Mouse (Mus musculus): Measurements from ENCODE around the gene Gfy. TPM values are rescaled to one million over a fixed set of nuclear protein-coding genes. Genes with fewer than 3 reads are reported as not detected.

Gene Gfy
- polyA plus RNA-seq, 1 experiment from 2014 or later = not detected

DNA sequence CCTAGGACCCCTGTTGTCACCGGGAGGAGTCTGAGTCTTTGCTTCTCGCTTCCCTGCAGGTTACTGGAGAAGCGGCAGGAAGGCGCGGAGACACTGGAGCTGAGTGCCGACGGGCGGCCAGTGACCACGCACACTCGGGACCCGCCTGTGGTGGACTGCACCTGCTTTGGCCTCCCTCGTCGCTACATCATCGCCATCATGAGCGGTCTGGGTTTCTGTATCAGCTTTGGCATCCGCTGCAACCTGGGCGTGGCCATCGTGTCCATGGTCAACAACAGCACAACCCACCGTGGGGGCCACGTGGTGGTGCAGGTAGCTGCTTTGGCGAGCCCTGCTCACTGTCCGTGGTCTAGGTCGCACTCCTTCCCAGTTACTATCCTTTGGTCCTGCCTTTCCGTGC, 10.7 kb downstream of the Gfy start:
- Histone ChIP-seq H3K9ac (no peak overlapping the region), H3K27ac (ENCODE audit: low read depth) (no peak overlapping the region), H3K4me1 (ENCODE audit: insufficient read depth) (no peaks in the 10 kb centered on the region), H3K27me3 (ENCODE audit: insufficient read depth, low read length) (peaks cover 67% of the 10 kb centered on the region), H3K4me3 (ENCODE audit: low read depth, low read length) (no peak overlapping the region), H3K36me3 (ENCODE audit: insufficient read depth) (no peaks in the 10 kb centered on the region), H3K9me3 (ENCODE audit: low read depth, low read length) (peaks cover 17% of the 10 kb centered on the region), H3K4me2 (no peak overlapping the region)
- TF ChIP-seq CTCF (IDR thresholded peaks at IDR 0.05; ENCODE audit: low read depth) = no peak
- DNase-seq (no peak), ATAC-seq (ENCODE audit: insufficient read depth) (no peak)
- WGBS = 6% methylated on average over 24 of the region's 24 CpGs

DNA sequence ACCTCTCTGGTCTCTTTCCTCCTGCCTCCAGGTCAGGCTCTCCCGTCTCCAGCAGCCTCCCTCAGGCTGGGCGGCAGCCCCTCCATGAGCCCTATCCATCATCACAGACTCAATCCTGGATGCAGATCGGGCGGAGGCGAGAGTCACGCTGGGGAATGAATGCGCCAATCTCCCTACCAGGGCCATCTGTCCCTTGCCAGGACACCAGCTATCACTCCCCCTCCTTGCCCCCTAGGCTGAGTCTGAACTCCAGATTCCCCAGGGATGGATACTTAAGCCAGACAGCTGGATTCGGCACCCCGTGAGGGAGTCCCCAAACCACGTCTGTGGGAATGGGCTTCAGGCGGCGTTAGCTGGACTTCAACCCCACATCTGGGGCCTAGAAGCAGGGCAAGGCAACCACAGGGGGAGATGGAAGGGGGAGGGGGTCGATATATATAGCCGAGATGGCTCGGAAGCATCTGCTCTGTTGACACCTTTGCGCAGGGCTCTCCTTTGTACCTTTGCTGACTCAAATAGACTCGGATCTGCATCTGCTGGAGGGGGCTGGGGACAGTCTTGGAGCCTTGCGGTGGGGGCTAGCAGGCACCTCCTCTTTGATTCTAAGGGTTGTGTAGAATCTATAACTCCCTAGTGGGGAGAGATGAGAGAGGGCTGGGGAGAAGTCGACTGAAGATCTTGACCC, 11.5 kb downstream of the Gfy start:
- ATAC-seq (ENCODE audit: insufficient read depth) (no peak), DNase-seq (no peak)
- peaks cover 74% of the 10 kb centered on the region for H3K27me3 ChIP-seq (ENCODE audit: insufficient read depth, low read length)
- TF ChIP-seq CTCF (IDR thresholded peaks at IDR 0.05; ENCODE audit: low read depth) = no peak
- no peaks in the 10 kb centered on the region for H3K36me3 ChIP-seq (ENCODE audit: insufficient read depth)
- no peak overlapping the region for H3K27ac ChIP-seq (ENCODE audit: low read depth)
- 3% methylated on average over 19 of the region's 19 CpGs for WGBS
- peaks cover 17% of the 10 kb centered on the region for H3K9me3 ChIP-seq (ENCODE audit: low read depth, low read length)
- no peak overlapping the region for H3K4me2 ChIP-seq
- no peak overlapping the region for H3K9ac ChIP-seq
- H3K4me1 ChIP-seq (ENCODE audit: insufficient read depth) = no peaks in the 10 kb centered on the region
- no peak overlapping the region for H3K4me3 ChIP-seq (ENCODE audit: low read depth, low read length)

DNA sequence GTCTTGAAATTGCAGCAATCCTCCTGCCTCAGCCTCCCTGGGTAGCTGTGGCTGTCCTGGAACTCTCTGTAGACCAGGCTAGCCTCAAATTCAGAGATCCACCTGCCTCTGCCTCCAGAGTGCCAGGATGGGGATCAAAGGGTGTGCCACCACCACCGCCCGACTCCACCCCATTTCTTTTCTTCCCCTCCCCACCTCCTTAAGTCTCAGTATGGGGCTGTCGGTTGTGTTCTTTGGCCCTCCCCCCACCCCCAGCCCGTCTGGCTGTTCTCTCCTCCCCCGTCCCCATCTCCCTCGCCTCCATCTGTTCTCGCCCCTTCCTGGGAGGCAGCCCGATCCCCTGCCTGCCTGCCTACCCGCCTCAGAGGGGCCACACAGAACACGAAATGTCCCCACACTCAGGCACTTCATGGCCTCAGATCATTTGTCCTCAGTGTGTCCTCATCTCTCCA, 12.4 kb downstream of the Gfy start:
- Histone ChIP-seq H3K27ac (ENCODE audit: low read depth) (no peak overlapping the region), H3K9me3 (ENCODE audit: low read depth, low read length) (peaks cover 17% of the 10 kb centered on the region), H3K4me1 (ENCODE audit: insufficient read depth) (peaks cover 4% of the 10 kb centered on the region; the same call in 1 of the 2 replicates), H3K36me3 (ENCODE audit: insufficient read depth) (no peaks in the 10 kb centered on the region), H3K9ac (no peak overlapping the region), H3K27me3 (ENCODE audit: insufficient read depth, low read length) (peaks cover 80% of the 10 kb centered on the region), H3K4me3 (ENCODE audit: low read depth, low read length) (no peak overlapping the region), H3K4me2 (no peak overlapping the region)
- ATAC-seq (ENCODE audit: insufficient read depth) (no peak), DNase-seq (no peak)
- WGBS = 15% methylated on average over 9 of the region's 10 CpGs
- TF ChIP-seq CTCF (IDR thresholded peaks at IDR 0.05; ENCODE audit: low read depth) = no peak

DNA sequence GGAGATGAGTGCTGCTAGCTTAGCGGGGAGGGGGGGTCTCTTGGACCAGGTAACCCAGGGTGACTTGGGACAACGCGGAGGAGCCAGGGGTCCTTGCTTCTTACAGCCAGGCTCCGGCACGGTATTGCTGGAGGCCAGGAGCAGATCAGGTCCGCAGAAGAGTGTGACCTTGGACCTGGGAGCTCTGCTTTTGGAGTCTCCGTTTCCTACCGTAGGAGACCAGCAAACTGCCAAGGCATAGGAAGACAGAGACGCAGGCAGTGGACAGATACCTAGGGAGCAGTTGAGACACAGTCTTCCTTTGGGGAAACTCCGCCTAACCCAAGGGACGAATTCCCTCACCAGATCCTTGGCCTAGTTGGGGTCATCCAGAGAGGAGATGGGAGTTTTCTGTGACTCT, 13.7 kb downstream of the Gfy start:
- WGBS = 43% methylated on average over 11 of the region's 11 CpGs
- H3K36me3 ChIP-seq (ENCODE audit: insufficient read depth) = no peaks in the 10 kb centered on the region
- H3K4me1 ChIP-seq (ENCODE audit: insufficient read depth) = peaks cover 4% of the 10 kb centered on the region; the same call in 1 of the 2 replicates
- ATAC-seq (ENCODE audit: insufficient read depth) (no peak), DNase-seq (no peak)
- peaks cover 80% of the 10 kb centered on the region for H3K27me3 ChIP-seq (ENCODE audit: insufficient read depth, low read length)
- no peak overlapping the region for H3K4me3 ChIP-seq (ENCODE audit: low read depth, low read length)
- no peak for TF ChIP-seq CTCF (IDR thresholded peaks at IDR 0.05; ENCODE audit: low read depth)
- no peak overlapping the region for H3K27ac ChIP-seq (ENCODE audit: low read depth)
- no peak overlapping the region for H3K9ac ChIP-seq
- peaks cover 17% of the 10 kb centered on the region for H3K9me3 ChIP-seq (ENCODE audit: low read depth, low read length)
- no peak overlapping the region for H3K4me2 ChIP-seq

DNA sequence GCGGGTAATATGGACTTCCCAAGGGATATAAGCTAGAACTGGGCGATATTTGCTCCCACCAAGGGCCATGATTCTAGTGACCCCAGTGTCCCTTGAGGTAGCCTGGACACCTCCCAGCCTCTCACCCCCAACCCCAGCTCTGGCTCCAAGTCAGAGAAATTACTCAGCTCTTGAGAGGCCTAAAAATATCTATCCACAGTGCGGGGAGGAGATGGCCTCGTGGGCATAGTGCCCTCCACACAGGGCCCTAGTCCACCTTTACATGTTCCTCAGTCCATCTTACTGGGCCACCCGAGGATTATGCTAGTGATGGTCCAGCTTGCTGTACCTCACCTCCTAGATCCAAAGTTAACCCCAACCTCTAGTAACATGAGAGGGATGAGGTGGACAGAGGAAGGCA, 14.5 kb downstream of the Gfy start:
- peaks cover 7% of the 10 kb centered on the region; the same call in 1 of the 2 replicates for H3K36me3 ChIP-seq (ENCODE audit: insufficient read depth)
- H3K4me1 ChIP-seq (ENCODE audit: insufficient read depth) = peaks cover 4% of the 10 kb centered on the region; the same call in 1 of the 2 replicates
- DNase-seq = no peak
- peaks cover 75% of the 10 kb centered on the region for H3K27me3 ChIP-seq (ENCODE audit: insufficient read depth, low read length)
- H3K4me3 ChIP-seq (ENCODE audit: low read depth, low read length) = no peak overlapping the region
- H3K9me3 ChIP-seq (ENCODE audit: low read depth, low read length) = peaks cover 11% of the 10 kb centered on the region
- H3K27ac ChIP-seq (ENCODE audit: low read depth) = no peak overlapping the region
- TF ChIP-seq CTCF (IDR thresholded peaks at IDR 0.05; ENCODE audit: low read depth) = no peak
- no peak for ATAC-seq (ENCODE audit: insufficient read depth)
- H3K4me2 ChIP-seq = no peak overlapping the region
- no peak overlapping the region for H3K9ac ChIP-seq
- 60% methylated on average over 5 of the region's 5 CpGs for WGBS

DNA sequence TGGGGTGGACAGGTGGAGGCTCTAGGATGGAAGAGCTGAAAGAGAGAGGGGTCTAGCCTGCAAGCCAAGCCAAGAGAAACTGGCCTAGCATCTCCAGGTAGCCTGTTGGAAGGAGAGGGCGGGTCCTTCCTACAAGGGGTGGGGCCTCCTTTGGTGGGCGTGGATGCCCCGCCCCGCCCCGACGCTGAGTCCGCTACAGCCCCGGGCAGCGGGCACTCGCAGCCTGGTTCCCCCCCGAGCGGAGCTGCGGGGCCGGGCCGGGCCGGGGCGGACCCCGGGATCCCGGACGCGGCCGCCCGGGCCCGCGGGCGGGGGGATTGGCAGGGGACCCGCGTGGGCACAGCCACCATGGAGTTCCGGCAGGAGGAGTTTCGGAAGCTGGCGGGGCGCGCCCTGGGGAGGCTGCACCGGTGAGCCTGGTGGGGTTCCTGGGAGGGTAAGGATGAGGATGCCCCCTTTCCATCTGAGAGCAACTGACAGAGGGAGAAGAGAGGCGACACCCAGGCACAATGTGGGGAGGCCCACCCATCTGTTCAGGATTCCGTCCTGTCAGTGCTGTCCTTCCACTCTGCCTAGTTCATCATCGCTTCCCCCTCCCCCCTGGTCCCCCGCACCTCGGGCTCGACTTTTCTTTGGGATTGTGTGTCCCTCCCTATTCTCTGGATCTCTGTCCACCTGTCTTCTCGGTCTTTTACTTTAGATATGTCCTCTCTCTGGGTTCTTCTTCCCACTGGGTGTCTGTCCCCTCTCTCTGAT, 15.5 kb downstream of the Gfy start, which contains the start of gene Slc17a7:
Gene Slc17a7, plus strand, starts transcription at position 215 of the 756 bp plus-strand sequence.
- H3K4me2 ChIP-seq = peak within 1 kb of the TSS; percentile 72
- peaks cover 66% of the 10 kb centered on the region for H3K27me3 ChIP-seq (ENCODE audit: insufficient read depth, low read length)
- DNase-seq (peak; percentile 60), ATAC-seq (ENCODE audit: insufficient read depth) (no peak)
- no peak for TF ChIP-seq CTCF (IDR thresholded peaks at IDR 0.05; ENCODE audit: low read depth)
- 1% methylated on average over 39 of the region's 41 CpGs for WGBS
- H3K36me3 ChIP-seq (ENCODE audit: insufficient read depth) = peaks cover 15% of the 10 kb centered on the region; the same call in 1 of the 2 replicates
- H3K4me3 ChIP-seq (ENCODE audit: low read depth, low read length) = peak within 1 kb of the TSS; percentile 39
- no peak within 1 kb of the TSS for H3K27ac ChIP-seq (ENCODE audit: low read depth)
- H3K9me3 ChIP-seq (ENCODE audit: low read depth, low read length) = peaks cover 2% of the 10 kb centered on the region; the same call in 1 of the 2 replicates
- H3K4me1 ChIP-seq (ENCODE audit: insufficient read depth) = peaks cover 4% of the 10 kb centered on the region; the same call in 1 of the 2 replicates
- peak within 1 kb of the TSS; percentile 38 for H3K9ac ChIP-seq
